Mouse (Mus musculus) embryonic facial prominence, embryonic 11.5 days (tissue): Measurements from ENCODE around the gene Pdia6. TPM values are rescaled to one million over a fixed set of nuclear protein-coding genes. Genes with fewer than 3 reads are reported as not detected.

Source experiments
- ATAC-seq: fragments of 200-750 bp; cut with Nextera tagmentation; replicated peaks from 2 replicates; pipeline ENCODE4 v1.8.0; 2017; ENCODE audit warnings: low read depth; ENCODE audit not compliant: insufficient number of reproducible peaks, low FRiP score, low TSS enrichment
- DNase-seq: peaks from one replicate; pipeline ENCODE4 v3.0.0-alpha.2; 2015; ENCODE audit warnings: low spot score
- H3K27ac ChIP-seq: fragments of 300-500 bp; sonication (generic); replicated peaks from 2 replicates; pipeline ENCODE4 v1.5.1; 2014; ENCODE audit warnings: mild to moderate bottlenecking, low read depth, low read length, control low read depth
- H3K27me3 ChIP-seq: fragments of 300-500 bp; sonication (generic); 2 replicates; pipeline ENCODE4 v1.6.1; 2014; ENCODE audit warnings: mild to moderate bottlenecking, low read length, moderate library complexity, mixed read lengths; ENCODE audit not compliant: control insufficient read depth, insufficient read depth
- H3K36me3 ChIP-seq: fragments of 300-500 bp; sonication (generic); replicated peaks from 2 replicates; pipeline ENCODE4 v1.6.1; 2014; ENCODE audit warnings: low read depth, mild to moderate bottlenecking, low read length, moderate library complexity, mixed read lengths; ENCODE audit not compliant: control insufficient read depth, insufficient read depth
- H3K4me1 ChIP-seq: fragments of 300-500 bp; sonication (generic); 2 replicates; pipeline ENCODE4 v1.6.1; 2014; ENCODE audit warnings: low read length, mixed read lengths; ENCODE audit not compliant: control insufficient read depth, insufficient read depth
- H3K4me2 ChIP-seq: fragments of 300-500 bp; sonication (generic); 2 replicates; pipeline ENCODE4 v1.6.1; 2014; ENCODE audit warnings: low read depth, mild to moderate bottlenecking, control low read depth, low read length, moderate library complexity
- H3K4me3 ChIP-seq: fragments of 300-500 bp; sonication (generic); 2 replicates; pipeline ENCODE4 v1.5.1; 2014; ENCODE audit warnings: low read depth, low read length, control low read depth
- H3K9ac ChIP-seq: fragments of 300-500 bp; sonication (generic); replicated peaks from 2 replicates; pipeline ENCODE4 v1.6.1; 2014; ENCODE audit warnings: mild to moderate bottlenecking, control low read depth, low read length
- H3K9me3 ChIP-seq: fragments of 300-500 bp; sonication (generic); replicated peaks from 2 replicates; pipeline ENCODE4 v1.6.1; 2016; ENCODE audit warnings: mild to moderate bottlenecking, low read length, inconsistent platforms, mixed read lengths; ENCODE audit not compliant: control insufficient read depth
- WGBS: fragments of 180-500 bp; shearing (Covaris S2); extraction: QIAGEN DNeasy Blood & Tissue Kit; methylation state at CpG from one replicate; pipeline ENCODE4 v1.1.7; 2014; 5-methylcytosine and 5-hydroxymethylcytosine counted together
- polyA plus RNA-seq: library from polyadenylated mRNA; unstranded; fragments of >200 nt; fragmentation: Nextera tagmentation; extraction: Ambion mirVana; gene quantifications from 2 replicates; pipeline ENCODE4 v1.2.1, GENCODE M21; 2014

The Pdia6 gene
- polyA plus RNA-seq, 1 experiment from 2014 or later = 647 TPM

- 75% methylated on average over 5 of the region's 5 CpGs for WGBS
- Histone ChIP-seq H3K27me3 (no peaks in the 10 kb centered on the region), H3K27ac (no peak overlapping the region), H3K9ac (no peak overlapping the region), H3K4me3 (no peak overlapping the region), H3K4me2 (no peak overlapping the region), H3K4me1 (no peaks in the 10 kb centered on the region; the same call in 1 of the 2 replicates), H3K36me3 (no peaks in the 10 kb centered on the region), H3K9me3 (no peaks in the 10 kb centered on the region)
- ATAC-seq = no peak
- no peak for DNase-seq
Measured at GRCm38 (mm10) chr12:17230581-17230980, 35.8 kb upstream of the Pdia6 start.

GRCm38 (mm10) chr12:17231513-17231912 lies 34.8 kb upstream of the Pdia6 start:
- Histone ChIP-seq H3K4me1 (no peaks in the 10 kb centered on the region; the same call in 1 of the 2 replicates), H3K9ac (no peak overlapping the region), H3K4me3 (no peak overlapping the region), H3K4me2 (no peak overlapping the region), H3K27ac (no peak overlapping the region), H3K36me3 (no peaks in the 10 kb centered on the region), H3K9me3 (no peaks in the 10 kb centered on the region), H3K27me3 (no peaks in the 10 kb centered on the region)
- DNase-seq (no peak), ATAC-seq (no peak)
- 77% methylated on average over 14 of the region's 14 CpGs for WGBS

GRCm38 (mm10) chr12:17235535-17236313 lies 30.6 kb upstream of the Pdia6 start:
- H3K9ac ChIP-seq = no peak overlapping the region
- peak; percentile 55; the same call in 1 of the 2 replicates for ATAC-seq
- H3K4me3 ChIP-seq = no peak overlapping the region
- no peaks in the 10 kb centered on the region; the same call in 1 of the 2 replicates for H3K4me1 ChIP-seq
- no peaks in the 10 kb centered on the region for H3K36me3 ChIP-seq
- H3K27ac ChIP-seq = no peak overlapping the region
- WGBS = 45% methylated on average over 11 of the region's 11 CpGs
- H3K27me3 ChIP-seq = no peaks in the 10 kb centered on the region
- DNase-seq = no peak
- no peaks in the 10 kb centered on the region for H3K9me3 ChIP-seq
- H3K4me2 ChIP-seq = no peak overlapping the region

- Histone ChIP-seq H3K4me2 (no peak overlapping the region), H3K27ac (0 out of 2 replicates have a peak overlapping the region, but pooled peaks have one; percentile 47), H3K36me3 (no peaks in the 10 kb centered on the region), H3K4me3 (no peak overlapping the region), H3K9me3 (no peaks in the 10 kb centered on the region), H3K4me1 (no peaks in the 10 kb centered on the region; the same call in 1 of the 2 replicates), H3K9ac (no peak overlapping the region), H3K27me3 (no peaks in the 10 kb centered on the region)
- peak; percentile 73 for ATAC-seq
- peak; percentile 75 for DNase-seq
- 27% methylated on average over 12 of the region's 12 CpGs for WGBS
Measured at GRCm38 (mm10) chr12:17238588-17239427, 27.5 kb upstream of the Pdia6 start.

GRCm38 (mm10) chr12:17239428-17239688 lies 27.0 kb upstream of the Pdia6 start:
- DNase-seq = no peak
- Histone ChIP-seq H3K27me3 (no peaks in the 10 kb centered on the region), H3K9me3 (no peaks in the 10 kb centered on the region), H3K27ac (no peak overlapping the region), H3K4me1 (no peaks in the 10 kb centered on the region; the same call in 1 of the 2 replicates), H3K9ac (no peak overlapping the region), H3K36me3 (no peaks in the 10 kb centered on the region), H3K4me2 (no peak overlapping the region), H3K4me3 (no peak overlapping the region)
- no peak for ATAC-seq

GRCm38 (mm10) chr12:17241016-17241415 lies 25.3 kb upstream of the Pdia6 start:
- Histone ChIP-seq H3K4me3 (no peak overlapping the region), H3K9ac (no peak overlapping the region), H3K4me2 (no peak overlapping the region), H3K4me1 (no peaks in the 10 kb centered on the region; the same call in 1 of the 2 replicates), H3K36me3 (no peaks in the 10 kb centered on the region), H3K27ac (no peak overlapping the region), H3K9me3 (no peaks in the 10 kb centered on the region), H3K27me3 (no peaks in the 10 kb centered on the region)
- DNase-seq (no peak), ATAC-seq (no peak)
- WGBS = 82% methylated on average over 2 of the region's 2 CpGs

- 96% methylated on average over 9 of the region's 9 CpGs for WGBS
- H3K4me1 ChIP-seq = no peaks in the 10 kb centered on the region
Measured at GRCm38 (mm10) chr12:17241614-17242013, 24.7 kb upstream of the Pdia6 start.

GRCm38 (mm10) chr12:17242041-17242440 lies 24.3 kb upstream of the Pdia6 start:
- no peak overlapping the region for H3K9ac ChIP-seq
- H3K36me3 ChIP-seq = no peaks in the 10 kb centered on the region
- H3K4me1 ChIP-seq = no peaks in the 10 kb centered on the region
- no peak overlapping the region for H3K4me3 ChIP-seq
- ATAC-seq (no peak), DNase-seq (no peak)
- no peaks in the 10 kb centered on the region for H3K27me3 ChIP-seq
- no peak overlapping the region for H3K27ac ChIP-seq
- no peak overlapping the region for H3K4me2 ChIP-seq
- H3K9me3 ChIP-seq = no peaks in the 10 kb centered on the region

More at GRCm38 (mm10) chr12:17241614-17242013, 24.7 kb upstream of the Pdia6 start:
- no peak overlapping the region for H3K4me3 ChIP-seq
- no peak overlapping the region for H3K4me2 ChIP-seq
- no peaks in the 10 kb centered on the region for H3K36me3 ChIP-seq
- no peak overlapping the region for H3K9ac ChIP-seq
- H3K27ac ChIP-seq = no peak overlapping the region
- ATAC-seq (no peak), DNase-seq (no peak)
- H3K9me3 ChIP-seq = no peaks in the 10 kb centered on the region
- no peaks in the 10 kb centered on the region for H3K27me3 ChIP-seq
